21 mouse cellular contexts compared by ENCODE assay signal in the genomic region with DNA sequence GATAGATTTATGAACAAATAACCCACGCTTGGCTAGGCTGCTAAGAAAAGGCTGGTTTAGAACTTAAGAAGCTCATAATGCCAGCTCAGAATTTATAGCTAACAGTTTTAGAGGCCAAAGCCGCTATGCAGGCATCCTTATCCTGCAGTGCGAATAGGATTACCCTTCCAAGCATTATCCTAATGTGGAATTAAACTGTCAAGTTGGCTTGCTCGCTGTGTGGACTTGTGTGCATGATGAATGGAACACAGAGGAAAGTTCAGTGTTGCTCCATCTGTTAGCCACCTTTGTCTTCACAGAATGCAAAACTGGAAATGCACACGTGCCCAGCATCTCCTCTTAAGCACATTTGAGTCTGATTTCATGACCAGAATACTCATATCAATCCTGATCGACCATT.
DNase-seq lines count a peak whose midpoint lies in the region; ATAC-seq lines count a peak whose summit lies in the region.
"Had no signal": no experiment of that assay in that cellular context is flagged by ENCODE, and none has a peak within 500 bp of the region (broad histone marks: within the 10 kb centered on the region; RNA-seq: fewer than 3 reads in every experiment).

No protein-coding gene starts in this region.

- H3K9me3 ChIP-seq in forebrain, embryonic 14.5 days (replicated peaks; ENCODE audit: control insufficient read depth, low read length): no peaks in the 10 kb centered on the region
- no peaks in the 10 kb centered on the region for H3K9me3 ChIP-seq in forebrain, embryonic 11.5 days (ENCODE audit: control insufficient read depth, low read length)
- no peaks in the 10 kb centered on the region for H3K9me3 ChIP-seq in midbrain, embryonic 13.5 days
- no peaks in the 10 kb centered on the region for H3K9me3 ChIP-seq in midbrain, embryonic 10.5 days (replicated peaks)
- no peaks in the 10 kb centered on the region for H3K9me3 ChIP-seq in neural tube, embryonic 14.5 days (ENCODE audit: control insufficient read depth, low read length)
- H3K9me3 ChIP-seq: embryonic facial prominence, embryonic 13.5 days; heart, embryonic 10.5 days; limb, embryonic 13.5 days; liver, embryonic 12.5 days had no signal

- 52% methylated on average over 6 of the region's 6 CpGs for WGBS in forebrain, embryonic 14.5 days
- 60% methylated on average over 6 of the region's 6 CpGs for WGBS in forebrain, embryonic 11.5 days
- 25% methylated on average over 6 of the region's 6 CpGs for WGBS in midbrain, embryonic 13.5 days
- 51% methylated on average over 6 of the region's 6 CpGs for WGBS in midbrain, embryonic 10.5 days
- 12% methylated on average over 6 of the region's 6 CpGs for WGBS in neural tube, embryonic 14.5 days

- no peak overlapping the region for H3K9ac ChIP-seq in forebrain, embryonic 14.5 days (ENCODE audit: low read length)
- H3K9ac ChIP-seq in forebrain, embryonic 11.5 days (ENCODE audit: low read length): no peak overlapping the region
- no peak overlapping the region for H3K9ac ChIP-seq in midbrain, embryonic 13.5 days (replicated peaks)
- no peak overlapping the region for H3K9ac ChIP-seq in neural tube, embryonic 14.5 days (replicated peaks; ENCODE audit: low read depth, low read length)
- H3K9ac ChIP-seq: embryonic facial prominence, embryonic 13.5 days; limb, embryonic 13.5 days; liver, embryonic 12.5 days had no signal

- no peaks in the 10 kb centered on the region for H3K27me3 ChIP-seq in forebrain, embryonic 14.5 days (replicated peaks; ENCODE audit: control insufficient read depth, insufficient read depth, low read length)
- H3K27me3 ChIP-seq in forebrain, embryonic 11.5 days (ENCODE audit: control insufficient read depth, insufficient read depth, low read length): no peaks in the 10 kb centered on the region
- H3K27me3 ChIP-seq in midbrain, embryonic 13.5 days: peaks cover 12% of the 10 kb centered on the region; the same call in 1 of the 2 replicates
- H3K27me3 ChIP-seq in midbrain, embryonic 10.5 days (ENCODE audit: low read depth, poor library complexity, severe bottlenecking): peaks cover 8% of the 10 kb centered on the region; the same call in 1 of the 2 replicates
- H3K27me3 ChIP-seq in neural tube, embryonic 14.5 days (ENCODE audit: control insufficient read depth, insufficient read depth, low read length): no peaks in the 10 kb centered on the region
- H3K27me3 ChIP-seq: embryonic facial prominence, embryonic 13.5 days; limb, embryonic 13.5 days; liver, embryonic 12.5 days had no signal

- DNase-seq in forebrain, embryonic 14.5 days (ENCODE audit: low spot score): peak; percentile 43
- no peak for DNase-seq in forebrain, embryonic 11.5 days (ENCODE audit: low spot score)
- DNase-seq in midbrain, embryonic 10.5 days (ENCODE audit: low spot score): no peak
- peak; percentile 36 for DNase-seq in embryo, embryonic 11 days
- DNase-seq in kidney, adult 9 months: no peak
- DNase-seq: adrenal gland, postnatal 14 days; cerebellum, adult 9-10 months; heart, postnatal 4 days; kidney, adult 11 months; kidney, postnatal 4 days; lung, adult 18-20 months; lung, postnatal 10 days; thymus, postnatal 14 days had no signal

- no peak overlapping the region for H3K4me2 ChIP-seq in forebrain, embryonic 14.5 days (ENCODE audit: low read length)
- no peak overlapping the region for H3K4me2 ChIP-seq in forebrain, embryonic 11.5 days (ENCODE audit: low read depth, low read length, severe bottlenecking)
- no peak overlapping the region for H3K4me2 ChIP-seq in midbrain, embryonic 13.5 days (replicated peaks)
- H3K4me2 ChIP-seq in neural tube, embryonic 14.5 days (ENCODE audit: low read depth, low read length): no peak overlapping the region
- H3K4me2 ChIP-seq: embryonic facial prominence, embryonic 13.5 days; limb, embryonic 13.5 days; liver, embryonic 12.5 days had no signal

- peak; percentile 58; the same call in 1 of the 2 replicates for ATAC-seq in forebrain, embryonic 14.5 days
- no peak for ATAC-seq in forebrain, embryonic 11.5 days (replicated peaks; ENCODE audit: low FRiP score)
- ATAC-seq in midbrain, embryonic 13.5 days: peak; percentile 78
- ATAC-seq in neural tube, embryonic 14.5 days (ENCODE audit: low read depth): peak; percentile 63; the same call in 1 of the 2 replicates
- ATAC-seq: CD4-positive, CD25-positive, alpha-beta regulatory T cell, adult 4 months; liver, embryonic 12.5 days had no signal

- H3K36me3 ChIP-seq in forebrain, embryonic 14.5 days (ENCODE audit: control insufficient read depth, insufficient read depth, low read length): no peaks in the 10 kb centered on the region
- no peaks in the 10 kb centered on the region for H3K36me3 ChIP-seq in forebrain, embryonic 11.5 days (ENCODE audit: control insufficient read depth, insufficient read depth, low read length)
- H3K36me3 ChIP-seq in midbrain, embryonic 13.5 days: no peaks in the 10 kb centered on the region
- no peaks in the 10 kb centered on the region for H3K36me3 ChIP-seq in midbrain, embryonic 10.5 days
- no peaks in the 10 kb centered on the region for H3K36me3 ChIP-seq in neural tube, embryonic 14.5 days (ENCODE audit: control insufficient read depth, insufficient read depth, low read length)
- H3K36me3 ChIP-seq: embryonic facial prominence, embryonic 13.5 days; heart, embryonic 10.5 days; limb, embryonic 13.5 days; liver, embryonic 12.5 days had no signal

- H3K4me1 ChIP-seq in forebrain, embryonic 14.5 days (ENCODE audit: control insufficient read depth, insufficient read depth, low read length): no peaks in the 10 kb centered on the region
- H3K4me1 ChIP-seq in forebrain, embryonic 11.5 days (replicated peaks; ENCODE audit: control insufficient read depth, insufficient read depth, low read length): no peaks in the 10 kb centered on the region
- H3K4me1 ChIP-seq in midbrain, embryonic 13.5 days (replicated peaks): peaks cover 5% of the 10 kb centered on the region
- peaks cover 5% of the 10 kb centered on the region for H3K4me1 ChIP-seq in midbrain, embryonic 10.5 days
- no peaks in the 10 kb centered on the region for H3K4me1 ChIP-seq in neural tube, embryonic 14.5 days (ENCODE audit: control insufficient read depth, insufficient read depth, low read length)
- H3K4me1 ChIP-seq: embryonic facial prominence, embryonic 13.5 days; heart, embryonic 10.5 days; limb, embryonic 13.5 days; liver, embryonic 12.5 days had no signal

- no peak overlapping the region for H3K27ac ChIP-seq in forebrain, embryonic 14.5 days (ENCODE audit: low read depth, low read length)
- no peak overlapping the region for H3K27ac ChIP-seq in forebrain, embryonic 11.5 days (ENCODE audit: low read depth, low read length)
- no peak overlapping the region for H3K27ac ChIP-seq in midbrain, embryonic 13.5 days
- no peak overlapping the region for H3K27ac ChIP-seq in midbrain, embryonic 10.5 days (replicated peaks)
- no peak overlapping the region for H3K27ac ChIP-seq in neural tube, embryonic 14.5 days (ENCODE audit: low read depth, low read length)
- H3K27ac ChIP-seq: embryonic facial prominence, embryonic 13.5 days; heart, embryonic 10.5 days; limb, embryonic 13.5 days; liver, embryonic 12.5 days had no signal

- no peak overlapping the region for H3K4me3 ChIP-seq in forebrain, embryonic 14.5 days (ENCODE audit: low read depth, low read length)
- H3K4me3 ChIP-seq in forebrain, embryonic 11.5 days (ENCODE audit: low read depth, low read length): no peak overlapping the region
- H3K4me3 ChIP-seq in midbrain, embryonic 13.5 days (replicated peaks): no peak overlapping the region
- H3K4me3 ChIP-seq in midbrain, embryonic 10.5 days: no peak overlapping the region
- H3K4me3 ChIP-seq in neural tube, embryonic 14.5 days (ENCODE audit: low read depth, low read length): no peak overlapping the region
- H3K4me3 ChIP-seq: embryonic facial prominence, embryonic 13.5 days; erythroblast, embryonic 14.5 days; heart, embryonic 10.5 days; limb, embryonic 13.5 days; liver, embryonic 12.5 days had no signal

Comparison
In these comparisons a context has a peak if more than half of its experiments do, and no peak if none do; other contexts are left out.
1. DNase-seq: peak in forebrain, embryonic 14.5 days (single experiment) and embryo, embryonic 11 days (single experiment); none in forebrain, embryonic 11.5 days (single experiment), midbrain, embryonic 10.5 days (single experiment) and kidney, adult 9 months (single experiment).